Mouse (Mus musculus): ENCODE measurements at regions not wholly inside any gene's neighbourhood (a gene's known extent, or its start where the extent isn't known, plus 50 kb on each side); places are given as distances from the start of the nearest gene placed in this dataset.
A peak's percentile ranks its signal among the peaks of the same experiment; 100 is the strongest.

GRCm38 (mm10) chr15:97188545-97188944, 58.4 kb upstream of the Pced1b start:
- DNase-seq (ENCODE audit: low spot score): no peak

- no peak for DNase-seq (ENCODE audit: low spot score)
Observed at GRCm38 (mm10) chr15:97187831-97188230, 59.1 kb upstream of the Pced1b start.

- no peak for DNase-seq (ENCODE audit: low spot score)
Observed at GRCm38 (mm10) chr15:97186034-97186433, 60.9 kb upstream of the Pced1b start.

- no peak for DNase-seq (ENCODE audit: low spot score)
Observed at GRCm38 (mm10) chr15:97182617-97183038, 64.3 kb upstream of the Pced1b start.

DNA sequence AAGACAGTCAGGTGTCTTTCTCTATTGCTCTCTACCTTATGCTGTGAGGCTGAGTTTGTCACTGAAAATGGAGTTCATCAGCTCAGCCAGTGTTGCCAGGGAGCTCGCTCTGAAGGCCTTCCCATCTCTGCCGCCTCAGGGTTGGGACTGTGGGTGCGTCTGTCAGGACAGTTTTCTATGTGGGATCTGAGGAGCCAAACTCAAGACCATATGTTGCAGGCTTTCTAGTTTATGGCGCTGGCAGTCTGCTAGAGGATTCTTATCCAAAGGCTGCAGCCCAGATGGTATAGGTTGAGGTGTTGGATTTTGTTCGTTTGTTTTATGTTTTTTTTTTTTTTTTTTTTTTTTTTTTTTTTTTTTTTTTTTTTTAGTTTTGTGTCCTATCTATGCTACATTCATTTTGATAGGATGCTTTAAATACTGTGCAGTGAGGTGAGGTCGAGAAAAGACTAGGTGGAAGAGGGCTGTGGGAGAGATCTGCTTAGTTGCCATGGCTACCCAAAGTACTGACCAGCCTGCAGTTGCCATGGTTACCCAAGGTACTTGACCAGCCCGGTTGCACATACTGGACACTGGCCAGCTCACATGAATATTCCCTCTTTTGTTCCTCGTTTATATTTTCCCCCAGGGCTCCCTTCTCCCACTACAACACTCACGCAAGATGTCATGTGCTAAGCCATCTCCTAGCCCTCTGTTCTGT, 65.8 kb upstream of the Pced1b start:
- no peak for DNase-seq (ENCODE audit: low spot score)

GRCm38 (mm10) chr15:97178286-97178685, 68.6 kb upstream of the Pced1b start:
- no peak for DNase-seq (ENCODE audit: low spot score)

DNA sequence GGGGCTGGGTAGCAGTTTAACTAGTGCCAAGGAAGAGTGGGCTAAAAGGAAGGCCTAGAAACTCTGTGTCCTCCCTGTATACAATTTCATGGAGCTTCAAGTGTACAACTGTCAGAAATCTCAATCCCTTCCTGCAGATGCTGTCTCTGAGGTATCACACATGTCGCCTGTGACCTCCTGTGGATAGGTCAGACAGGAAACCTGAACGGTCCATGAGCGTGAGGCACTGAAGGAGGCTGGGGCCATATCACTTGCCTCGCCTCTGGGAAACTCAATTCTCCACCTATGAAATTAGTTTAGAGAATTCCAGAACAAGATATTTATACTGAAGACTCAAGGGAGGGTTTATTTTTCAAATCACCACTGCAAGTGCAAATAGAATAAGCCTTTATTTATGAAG, 69.1 kb upstream of the Pced1b start:
- no peak for DNase-seq (ENCODE audit: low spot score)

DNA sequence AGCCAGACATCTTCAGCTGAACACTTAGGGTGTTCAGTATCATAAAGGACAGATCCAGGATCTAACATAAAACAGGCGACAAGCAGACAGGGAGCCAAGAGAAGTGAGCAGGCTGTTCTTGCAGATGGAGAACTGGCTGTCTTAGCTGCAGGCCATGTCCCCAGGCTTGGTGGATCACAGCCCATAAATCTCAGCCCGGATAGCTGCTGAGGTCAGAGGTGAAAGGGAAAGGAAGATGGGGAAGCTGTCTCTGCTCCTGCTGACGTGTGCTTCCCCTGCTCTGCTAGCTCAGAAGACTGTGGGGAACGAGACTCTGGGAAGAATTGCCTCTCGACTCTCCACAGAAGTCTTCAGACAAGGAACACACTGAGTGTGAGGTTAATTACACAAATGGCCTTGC, 71.9 kb upstream of the Pced1b start:
- peak; percentile 67 for DNase-seq (ENCODE audit: low spot score)

DNA sequence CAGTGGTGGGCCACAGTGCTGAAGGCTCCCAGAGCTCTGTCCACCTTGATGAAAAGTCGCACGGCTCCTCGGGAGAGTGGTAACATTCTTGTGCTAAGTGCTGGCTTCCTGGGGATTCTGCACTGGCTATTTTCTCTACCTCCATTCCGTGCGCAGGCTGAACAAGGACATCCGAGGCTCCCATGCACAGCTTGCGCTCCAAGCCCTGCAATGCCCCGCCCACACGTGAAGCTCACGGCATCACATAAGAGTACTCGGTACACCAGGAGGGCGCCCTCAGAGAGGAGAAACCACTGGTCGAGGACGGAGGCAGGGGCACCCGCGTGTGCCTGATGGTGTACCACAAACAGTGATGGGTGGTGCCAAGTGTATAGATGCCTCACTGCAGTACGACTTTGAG, 73.7 kb upstream of the Pced1b start:
- DNase-seq (ENCODE audit: low spot score): no peak

DNA sequence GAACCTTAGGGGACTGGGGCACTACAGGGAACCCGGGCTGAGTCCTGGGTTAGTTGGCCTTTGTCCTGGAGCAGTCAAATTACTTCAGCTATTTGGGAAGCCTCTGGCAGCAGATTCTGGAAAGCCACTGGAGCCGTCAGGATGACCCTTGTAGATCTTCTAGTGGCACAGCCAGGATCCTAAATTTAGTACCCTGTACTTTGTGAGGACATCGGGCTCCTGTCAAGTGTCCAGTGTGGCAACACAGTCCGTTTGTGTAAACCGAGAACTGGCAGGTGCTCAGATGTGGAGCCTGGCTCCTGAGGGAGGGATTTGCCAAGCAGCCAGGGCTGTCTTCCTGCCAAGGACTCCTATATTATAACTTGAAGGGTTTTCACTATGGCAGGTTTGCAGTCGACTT, 76.8 kb upstream of the Pced1b start:
- DNase-seq (ENCODE audit: low spot score): no peak

GRCm38 (mm10) chr15:97169381-97169780, 77.5 kb upstream of the Pced1b start:
- DNase-seq (ENCODE audit: low spot score): no peak

GRCm38 (mm10) chr15:97167116-97167515, 79.8 kb upstream of the Pced1b start:
- no peak for DNase-seq (ENCODE audit: low spot score)

DNA sequence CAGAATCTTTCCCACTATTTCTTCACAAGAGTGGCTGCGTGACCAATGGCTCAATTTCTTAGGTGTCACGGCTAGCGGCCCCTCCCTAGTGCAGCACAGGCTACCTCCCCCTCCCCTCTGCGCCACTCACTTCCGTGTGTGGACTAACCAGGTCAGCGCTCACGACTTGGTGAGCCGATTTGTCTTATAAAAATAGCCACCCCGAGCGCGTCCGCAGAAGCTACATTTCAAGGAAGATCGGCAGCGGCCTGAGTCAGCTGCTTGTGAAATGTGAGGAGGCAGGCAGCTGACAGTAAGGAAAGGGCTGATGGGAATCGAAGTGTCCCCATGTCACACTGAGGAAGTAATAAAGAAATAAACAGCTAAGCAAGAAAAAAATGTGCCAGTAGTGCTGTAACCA, 82.3 kb upstream of the Pced1b start:
- peak; percentile 66 for DNase-seq (ENCODE audit: low spot score)

DNA sequence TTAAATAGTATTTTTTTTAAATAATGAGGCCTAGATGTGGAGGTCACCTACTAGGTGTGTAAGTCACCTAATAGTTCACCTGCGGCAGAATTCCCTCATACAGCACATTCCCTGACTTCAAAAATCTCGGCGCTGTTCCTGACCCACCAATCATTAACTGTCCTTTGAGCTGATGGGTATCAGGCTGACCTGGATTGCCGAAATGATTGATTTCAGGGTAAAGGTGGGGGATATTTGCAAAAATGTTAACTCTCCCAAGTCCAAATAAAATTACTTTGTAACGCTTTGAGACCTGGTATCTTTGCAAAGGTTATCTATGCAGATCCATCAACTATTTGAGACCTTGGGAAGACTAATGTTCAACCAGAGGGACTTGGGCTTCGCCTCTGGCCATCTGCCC, 82.9 kb upstream of the Pced1b start:
- peak; percentile 79 for DNase-seq (ENCODE audit: low spot score)

DNA sequence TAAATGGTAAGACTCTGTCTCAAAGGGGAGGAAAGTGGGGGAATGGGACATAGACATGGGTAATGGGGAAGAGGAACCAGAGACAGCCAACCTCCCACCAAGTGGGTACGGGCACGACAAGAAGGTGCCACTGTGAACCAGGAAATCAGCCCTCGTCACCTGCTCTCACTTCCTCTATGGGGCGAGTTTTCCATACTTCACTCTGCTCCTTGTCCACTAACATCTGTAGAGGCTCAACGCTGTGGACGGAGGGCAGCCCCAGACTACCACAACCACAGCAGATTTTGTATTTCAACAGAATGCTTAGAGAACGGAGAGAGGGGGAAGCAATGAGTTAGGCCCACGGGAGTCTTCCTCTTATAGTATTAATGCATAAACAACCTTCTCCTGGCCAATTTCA, 83.8 kb upstream of the Pced1b start:
- DNase-seq (ENCODE audit: low spot score): no peak

- peak; percentile 45 for DNase-seq (ENCODE audit: low spot score)
Observed at GRCm38 (mm10) chr15:97162305-97162704, 84.6 kb upstream of the Pced1b start.

DNA sequence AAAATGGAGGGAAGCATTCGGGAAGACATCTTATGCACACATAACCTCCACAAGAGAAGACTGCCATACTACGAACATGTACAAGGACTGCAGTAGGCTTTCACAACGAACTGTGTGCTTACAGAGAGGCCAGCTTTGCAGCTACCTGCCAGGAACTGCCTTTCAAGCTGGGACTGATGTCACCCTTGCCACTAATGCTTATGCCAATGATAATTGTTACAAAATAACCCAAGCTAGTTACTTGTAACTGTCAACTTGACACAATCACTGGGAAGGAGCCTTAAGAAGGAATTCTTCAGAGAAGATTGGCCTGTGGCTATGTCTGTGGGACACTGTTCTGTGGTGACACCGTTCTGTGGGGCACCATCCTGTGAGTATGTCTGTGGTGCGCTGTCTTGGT, 85.4 kb upstream of the Pced1b start:
- DNase-seq (ENCODE audit: low spot score): no peak

DNA sequence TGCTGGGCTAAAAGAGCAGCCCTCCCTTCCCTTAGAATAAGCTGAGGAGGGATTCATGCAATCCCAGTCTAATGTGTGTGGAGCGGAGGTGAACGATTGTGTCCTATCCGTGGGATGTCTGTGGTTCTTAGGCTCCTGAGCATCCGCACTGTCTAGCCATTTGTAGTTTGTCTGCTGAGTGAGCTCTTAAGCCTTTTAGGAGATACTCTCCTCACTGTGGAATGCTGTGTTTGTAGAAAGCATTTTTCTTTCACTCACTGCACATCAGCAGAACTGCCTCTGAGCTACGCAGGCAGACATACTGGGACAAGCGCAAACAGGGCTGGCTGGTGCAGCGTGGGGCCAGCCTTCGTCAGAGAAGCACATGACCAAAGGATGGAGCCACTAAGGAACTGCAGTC, 94.6 kb upstream of the Pced1b start:
- DNase-seq (ENCODE audit: low spot score): no peak

GRCm38 (mm10) chr15:97151793-97152192, 95.1 kb upstream of the Pced1b start:
- no peak for DNase-seq (ENCODE audit: low spot score)

- no peak for DNase-seq (ENCODE audit: low spot score)
Observed at GRCm38 (mm10) chr15:97150983-97151735, 95.4 kb upstream of the Slc38a4 start.

DNA sequence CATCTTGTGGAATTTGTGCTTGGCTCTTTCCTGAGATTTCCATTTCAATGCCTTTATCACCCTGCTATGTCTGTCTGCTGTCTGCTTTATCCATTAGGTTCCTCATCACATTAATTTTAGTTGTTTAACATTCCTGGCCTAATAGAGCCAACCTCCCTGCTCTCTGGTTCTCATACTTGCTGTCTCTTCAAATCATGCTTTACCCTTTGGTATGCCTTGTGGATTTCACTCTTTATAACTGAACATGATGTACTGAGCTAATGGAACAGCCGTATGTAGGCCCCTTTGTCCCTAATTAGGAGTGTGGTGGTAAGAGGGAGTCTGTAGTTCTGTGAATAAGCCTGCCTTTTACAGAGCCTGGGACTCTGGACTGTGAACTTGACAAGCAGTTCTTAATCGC, 86.2 kb upstream of the Slc38a4 start:
- no peak for DNase-seq (ENCODE audit: low spot score)

DNA sequence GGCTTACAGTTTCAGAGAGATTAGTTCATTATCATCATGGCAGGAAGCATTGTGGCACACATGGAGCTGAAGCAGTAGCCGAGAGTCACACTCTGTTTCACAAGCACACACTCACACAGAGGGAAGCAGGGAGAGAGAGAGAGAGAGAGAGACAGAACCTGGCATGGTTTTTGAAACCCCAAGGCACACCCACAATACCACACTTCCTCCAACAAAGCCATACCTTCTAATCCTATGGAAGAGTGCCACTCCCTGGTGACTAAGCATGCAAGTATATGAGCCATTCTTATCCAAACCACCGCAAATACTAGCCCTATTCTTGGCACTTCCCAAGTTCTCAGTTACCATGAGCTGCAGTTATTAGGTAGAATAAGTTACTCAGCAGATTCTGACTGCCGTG, 82.5 kb upstream of the Slc38a4 start:
- DNase-seq (ENCODE audit: low spot score): no peak

GRCm38 (mm10) chr15:97135291-97135690, 79.5 kb upstream of the Slc38a4 start:
- peak; percentile 43 for DNase-seq (ENCODE audit: low spot score)

DNA sequence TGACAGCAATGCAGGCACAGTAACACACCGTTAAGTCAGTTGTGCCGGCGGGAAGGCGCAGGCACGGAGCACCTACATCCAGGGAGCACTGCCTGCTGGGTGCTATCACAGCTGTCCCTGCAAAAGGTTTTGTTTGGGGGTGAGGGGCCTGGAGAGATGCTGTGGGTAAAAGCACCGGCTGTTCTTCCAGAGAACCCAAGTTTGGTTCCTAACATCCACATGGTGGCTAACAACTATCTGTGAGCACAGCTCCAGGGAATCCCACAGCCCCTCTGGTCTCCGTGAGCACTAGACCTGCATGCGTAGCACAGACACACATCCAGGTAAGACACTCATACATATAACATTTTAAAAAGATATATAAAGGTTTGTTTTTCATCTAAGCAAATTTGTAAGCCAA, 72.0 kb upstream of the Slc38a4 start:
- DNase-seq (ENCODE audit: low spot score): no peak
